Mouse (Mus musculus) retina, postnatal 1 day (tissue): ENCODE data around the gene Igfbp1.

Experiments
- DNase-seq: peaks from one replicate; pipeline ENCODE4 v3.0.0-alpha.2; 2012

Gene Igfbp1

GRCm38 (mm10) chr11:7234981-7235609 lies 37.5 kb downstream of the Igfbp1 start:
- no peak for DNase-seq

DNA sequence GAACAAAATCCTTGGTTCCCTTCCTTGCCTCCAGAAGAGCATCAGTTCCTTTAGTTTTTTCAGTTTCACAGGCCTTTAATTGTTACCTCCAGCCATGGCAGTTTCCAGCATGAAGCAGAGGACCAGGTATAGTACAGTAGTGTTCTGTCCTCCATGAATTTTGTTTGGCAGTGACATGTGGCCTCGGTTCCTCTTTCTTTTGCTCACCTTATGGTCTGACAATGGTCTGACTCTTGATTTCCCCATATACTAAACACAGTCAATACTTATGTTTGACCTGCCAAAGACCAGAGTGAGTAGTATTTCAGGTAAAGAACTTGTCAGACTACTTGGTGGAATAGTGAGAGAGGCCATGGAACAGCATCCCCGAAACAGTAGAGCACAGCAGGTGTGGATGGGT lies 39.2 kb downstream of the Igfbp1 start:
- no peak for DNase-seq

- no peak for DNase-seq
Measured at GRCm38 (mm10) chr11:7237712-7238111, 40.1 kb downstream of the Igfbp1 start.

GRCm38 (mm10) chr11:7238546-7238945 lies 41.0 kb downstream of the Igfbp1 start:
- no peak for DNase-seq

- no peak for DNase-seq
Measured at GRCm38 (mm10) chr11:7239041-7239740, 41.6 kb downstream of the Igfbp1 start.

DNA sequence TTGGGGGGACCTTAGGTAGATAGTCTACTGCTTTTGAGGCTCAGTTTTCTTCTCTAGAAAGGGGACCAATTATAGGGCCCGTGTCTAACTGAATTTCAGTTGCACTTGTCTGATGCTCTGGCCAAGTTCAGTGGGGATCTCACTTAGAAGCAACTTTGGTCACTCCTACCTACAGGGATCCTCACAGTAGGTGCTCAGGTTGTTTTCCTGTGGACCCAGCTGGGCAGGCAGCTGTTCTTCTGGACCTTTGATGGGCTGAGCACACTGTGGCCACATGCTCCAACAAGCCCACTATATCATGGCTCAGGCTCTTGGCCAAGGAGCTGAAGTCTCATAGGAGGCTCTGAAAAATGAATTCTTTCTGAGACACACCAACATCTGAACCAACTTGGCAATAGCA lies 47.2 kb downstream of the Igfbp1 start:
- no peak for DNase-seq

GRCm38 (mm10) chr11:7250415-7250814 lies 52.8 kb downstream of the Igfbp1 start:
- DNase-seq: no peak

DNA sequence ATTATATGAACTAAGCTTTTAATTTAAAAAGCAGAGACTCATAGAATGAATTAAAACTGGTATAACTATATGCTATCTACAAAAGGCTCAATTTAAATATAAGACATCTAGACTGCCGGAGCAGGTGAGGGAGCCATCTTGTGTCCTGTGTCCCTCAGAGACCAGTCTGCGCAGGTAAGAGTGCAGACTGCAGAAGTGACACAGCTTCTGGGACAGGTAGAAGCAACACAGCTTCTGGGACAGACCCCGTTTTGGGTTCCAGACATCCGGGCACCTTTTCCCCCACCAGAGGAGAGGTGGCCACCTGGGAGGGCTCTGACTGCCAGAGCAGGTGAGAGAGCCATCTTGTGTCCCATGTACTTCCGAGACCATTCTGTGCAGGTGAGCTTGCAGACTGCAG lies 53.3 kb downstream of the Igfbp1 start:
- DNase-seq: no peak
